Mouse (Mus musculus) heart, adult 2 months (tissue): ENCODE data around the gene Apoc1. TPM values are rescaled to one million over a fixed set of nuclear protein-coding genes. Genes with fewer than 3 reads are reported as not detected.

ENCODE experiments used
- DNase-seq, 2 experiments: peaks; one replicate each; pipeline ENCODE4 v3.0.0; 2021
- H3K27ac ChIP-seq: fragments of 200-600 bp; 2 replicates; pipeline ENCODE4 v1.8.1; 2022
- H3K27me3 ChIP-seq: fragments of 200-500 bp; 2 replicates; pipeline ENCODE4 v1.6.1; 2012; ENCODE audit warnings: mild to moderate bottlenecking, low read length, inconsistent platforms, mixed read lengths; ENCODE audit not compliant: control insufficient read depth, insufficient read depth
- H3K36me3 ChIP-seq: fragments of 200-500 bp; 2 replicates; pipeline ENCODE4 v1.6.1; 2012; ENCODE audit warnings: low read length, inconsistent platforms; ENCODE audit not compliant: control insufficient read depth, insufficient read depth
- H3K4me1 ChIP-seq: fragments of 200-500 bp; 2 replicates; pipeline ENCODE4 v1.6.1; 2011; ENCODE audit warnings: low read length; ENCODE audit not compliant: control insufficient read depth, insufficient read depth
- H3K4me3 ChIP-seq: fragments of 200-600 bp; 2 replicates; pipeline ENCODE4 v1.8.1; 2022
- H3K79me2 ChIP-seq: fragments of 200-500 bp; replicated peaks from 2 replicates; pipeline ENCODE4 v1.6.1; 2012; ENCODE audit warnings: mild to moderate bottlenecking, inconsistent platforms, low read length, moderate library complexity, mixed read lengths; ENCODE audit not compliant: control insufficient read depth, insufficient read depth
- H3K9ac ChIP-seq: fragments of 200-500 bp; 2 replicates; pipeline ENCODE4 v1.6.1; 2012; ENCODE audit warnings: low read depth, mild to moderate bottlenecking, control low read depth, inconsistent platforms, low read length, mixed read lengths
- CTCF ChIP-seq: fragments of 200-600 bp; IDR thresholded peaks from 2 replicates; pipeline ENCODE4 v1.8.1; 2022; ENCODE audit warnings: antibody characterized with exemption, mild to moderate bottlenecking, moderate library complexity
- EP300 ChIP-seq: fragments of 200-500 bp; IDR thresholded peaks from 2 replicates; pipeline ENCODE4 v1.6.1; 2011; ENCODE audit warnings: low read depth, low read length, control low read depth; ENCODE audit not compliant: insufficient read depth
- POLR2A ChIP-seq: fragments of 200-500 bp; IDR thresholded peaks from 2 replicates; pipeline ENCODE4 v1.6.1; 2011; ENCODE audit warnings: mild to moderate bottlenecking, low read depth, low read length, control low read depth; ENCODE audit not compliant: insufficient read depth
- WGBS: fragments of 180-500 bp; shearing (Covaris S2); methylation state at CpG from one replicate; pipeline ENCODE4 v1.1.7; 2018; 5-methylcytosine and 5-hydroxymethylcytosine counted together
- intact Hi-C: fragments of 180-260 bp; cut with DNase I; formaldehyde crosslinking; loops from one replicate; pipeline ENCODE4 v1.15.1; 2025
- polyA plus RNA-seq: library from polyadenylated mRNA; depleted of rRNA; stranded (reverse); fragments of >200 nt; gene quantifications from 2 replicates; pipeline ENCODE4 v1.2.3, GENCODE M21; 2012
- total RNA-seq, 2 experiments: library from RNA; stranded (reverse); gene quantifications; 2 replicates each; pipeline ENCODE4 v1.2.3; 2021

Apoc1 gene
- total and polyA plus RNA-seq, 3 experiments, result 2.7 to 7.2 (median 4.2) TPM

DNA sequence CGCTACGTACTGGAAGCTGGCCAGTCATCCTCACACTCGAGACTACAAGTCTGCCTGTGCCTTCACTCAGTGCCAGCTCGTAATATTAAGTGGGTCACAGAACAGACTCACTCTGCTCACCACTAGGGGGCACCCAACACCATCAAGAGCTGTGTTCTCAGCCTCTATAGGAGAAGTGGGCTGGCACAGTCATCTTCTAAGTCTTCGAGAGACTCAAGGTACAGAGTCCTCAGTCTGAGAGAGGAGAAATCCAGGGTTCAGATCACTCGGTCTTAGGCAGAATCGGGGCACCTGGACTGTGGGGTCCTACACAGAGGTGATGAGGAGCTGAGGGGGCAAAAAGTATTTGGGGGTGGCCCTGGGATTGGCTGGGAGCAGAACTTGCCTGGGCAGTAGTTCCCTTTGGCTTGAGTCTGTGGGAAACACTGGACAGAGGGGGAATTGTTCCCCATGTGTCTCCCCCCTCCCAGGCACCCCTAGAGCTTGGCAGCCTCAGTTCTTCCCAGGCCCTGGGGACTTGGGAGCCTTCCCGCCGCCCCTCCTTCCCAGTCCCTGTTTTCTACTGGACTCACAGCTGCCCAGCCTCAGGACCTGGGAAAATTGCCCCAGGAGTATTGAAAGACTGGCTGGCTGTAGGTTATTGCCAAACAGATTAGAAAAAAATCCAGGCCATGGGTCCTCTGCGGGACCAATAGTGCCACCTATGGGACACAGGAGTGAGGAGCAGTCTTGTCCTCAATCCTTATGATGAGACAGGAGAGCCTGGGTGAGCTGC lies 23.3 kb downstream of the Apoc1 start:
- no peaks in the 10 kb centered on the region for H3K27me3 ChIP-seq
- TF ChIP-seq CTCF, result peak; percentile 83
- TF ChIP-seq POLR2A, result no peak
- peak; percentile 97 for TF ChIP-seq EP300
- 3% methylated on average over 10 of the region's 10 CpGs for WGBS
- H3K79me2 ChIP-seq, result peaks cover 4% of the 10 kb centered on the region
- no peak overlapping the region for H3K4me3 ChIP-seq
- DNase-seq, result peak; percentile 86 to 91
- intact Hi-C loops, result loop anchor here (1.0 to 5.0 kb wide), 4 partner anchors 32 to 123 kb away; no protein-coding TSS in a partner anchor
- H3K4me1 ChIP-seq, result peaks cover 6% of the 10 kb centered on the region
- peak overlapping the region; percentile 49; the same call in 1 of the 2 replicates for H3K9ac ChIP-seq
- H3K27ac ChIP-seq, result peak overlapping the region; percentile 84
- H3K36me3 ChIP-seq, result no peaks in the 10 kb centered on the region

DNA sequence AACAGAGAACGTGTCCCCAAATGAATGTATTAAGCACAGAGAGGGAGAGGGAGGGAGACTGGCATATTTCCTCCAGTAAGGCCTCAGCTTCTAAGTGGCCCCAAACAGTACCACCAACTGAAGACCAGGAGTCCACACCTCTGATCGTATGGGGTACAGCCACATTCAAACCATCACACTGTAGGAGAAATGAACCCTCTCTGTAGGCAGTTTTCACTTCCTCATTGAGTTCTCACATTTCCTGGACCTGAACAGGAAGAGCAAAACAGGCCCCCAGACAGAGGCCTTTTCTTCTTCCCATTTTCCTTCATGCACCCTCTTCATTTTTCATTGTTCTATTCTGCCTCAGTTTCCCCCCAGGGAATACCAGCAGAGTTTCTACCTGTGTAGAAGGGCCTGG lies 25.0 kb downstream of the Apoc1 start:
- H3K4me3 ChIP-seq, result no peak overlapping the region
- no peaks in the 10 kb centered on the region for H3K36me3 ChIP-seq
- no peaks in the 10 kb centered on the region for H3K27me3 ChIP-seq
- intact Hi-C loops, result loop anchor here (5.0 kb wide), 1 partner anchor 125 kb away; no protein-coding TSS in a partner anchor
- peaks cover 13% of the 10 kb centered on the region for H3K4me1 ChIP-seq
- no peak overlapping the region for H3K9ac ChIP-seq
- 71% methylated on average over 2 of the region's 2 CpGs for WGBS
- no peak overlapping the region for H3K27ac ChIP-seq
- no peak for DNase-seq
- H3K79me2 ChIP-seq, result peaks cover 7% of the 10 kb centered on the region
- no peak for TF ChIP-seq POLR2A
- TF ChIP-seq CTCF, result no peak
- no peak for TF ChIP-seq EP300

DNA sequence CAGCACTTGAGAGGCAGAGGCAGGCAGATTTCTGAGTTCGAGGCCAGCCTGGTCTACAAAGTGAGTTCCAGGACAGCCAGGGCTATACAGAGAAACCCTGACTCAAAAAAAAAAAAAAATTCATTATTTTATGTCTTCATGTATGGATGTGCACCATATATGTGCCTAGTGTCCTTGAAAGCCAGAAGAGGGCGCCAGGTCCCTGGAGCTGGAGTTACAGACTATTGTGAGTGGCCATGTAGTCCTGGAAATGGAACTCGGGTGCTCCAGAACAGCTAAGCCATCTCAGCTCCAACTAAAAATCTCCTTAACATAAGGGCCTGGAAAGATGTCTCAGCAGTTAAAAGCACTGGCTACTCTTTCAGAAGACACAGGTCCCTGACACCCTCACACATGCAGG lies 25.7 kb downstream of the Apoc1 start:
- no peak for DNase-seq
- no peaks in the 10 kb centered on the region for H3K36me3 ChIP-seq
- H3K9ac ChIP-seq, result no peak overlapping the region
- peaks cover 9% of the 10 kb centered on the region for H3K79me2 ChIP-seq
- TF ChIP-seq CTCF, result peak; percentile 19; the same call in 1 of the 2 replicates
- TF ChIP-seq POLR2A, result no peak
- TF ChIP-seq EP300, result no peak
- H3K4me1 ChIP-seq, result peaks cover 13% of the 10 kb centered on the region
- H3K4me3 ChIP-seq, result no peak overlapping the region
- no peaks in the 10 kb centered on the region for H3K27me3 ChIP-seq
- H3K27ac ChIP-seq, result no peak overlapping the region; the same call in 1 of the 2 replicates
- WGBS, result 61% methylated on average over 3 of the region's 3 CpGs
- intact Hi-C loops, result loop anchor here (5.0 kb wide), 1 partner anchor 126 kb away; no protein-coding TSS in a partner anchor

DNA sequence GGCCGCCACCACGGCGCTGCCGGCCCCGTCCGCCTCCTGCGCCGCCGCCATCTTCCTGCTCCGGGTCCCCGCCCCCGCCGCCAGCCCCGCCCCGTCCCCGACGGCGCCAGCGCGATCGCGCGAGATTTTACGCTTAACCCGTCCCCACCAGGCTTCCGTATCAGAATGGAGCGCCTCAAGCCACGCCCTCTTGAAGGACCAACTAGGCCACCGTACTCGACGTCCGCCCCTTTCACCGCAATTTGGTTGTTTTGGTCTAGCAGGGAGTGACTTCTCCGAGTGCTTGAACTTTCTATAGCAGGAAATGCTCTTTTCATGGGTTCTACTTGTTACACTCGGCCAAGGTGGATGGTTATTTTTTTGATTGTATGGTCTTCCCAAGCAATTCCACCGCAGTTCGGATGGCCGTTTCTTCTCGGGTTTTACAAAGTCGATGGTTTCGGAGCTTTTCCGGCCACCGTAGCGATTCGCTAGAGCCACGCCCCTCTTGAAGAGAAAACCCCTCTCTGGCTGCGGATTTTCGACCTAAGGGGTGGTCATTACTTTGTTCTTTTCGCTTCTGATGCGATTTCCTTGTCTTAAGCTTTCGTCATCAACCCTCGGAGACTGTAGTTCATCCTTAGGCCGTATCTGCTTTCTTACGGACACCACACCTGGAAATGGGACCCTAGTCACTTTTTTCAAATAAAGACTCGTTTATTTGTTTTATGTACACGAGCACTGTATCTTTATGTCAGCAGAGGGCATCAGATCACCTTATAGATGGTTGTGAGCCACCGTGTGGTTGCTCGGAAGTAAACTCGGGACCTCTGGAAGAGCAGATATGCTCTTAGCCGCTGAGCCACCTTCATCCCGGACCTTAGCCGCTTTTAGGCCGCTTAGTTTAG lies 27.3 kb downstream of the Apoc1 start, which contains the start of gene Clptm1:
Gene Clptm1 (minus strand): TSS at position 79 of the 887 bp plus-strand sequence.
- Histone ChIP-seq H3K36me3 (no peaks in the 10 kb centered on the region), H3K27ac (peak within 1 kb of the TSS; percentile 96), H3K4me1 (peaks cover 13% of the 10 kb centered on the region), H3K9ac (peak within 1 kb of the TSS; percentile 94), H3K79me2 (peaks cover 14% of the 10 kb centered on the region), H3K4me3 (peak within 1 kb of the TSS; percentile 100), H3K27me3 (no peaks in the 10 kb centered on the region)
- TF ChIP-seq CTCF, result peak; percentile 47
- peak; percentile 83 for TF ChIP-seq EP300
- peak; percentile 79 for TF ChIP-seq POLR2A
- intact Hi-C loops, result loop anchor here (5.0 kb wide), 2 partner anchors 38 to 127 kb away; partner anchors contain the start of gene Relb
- peak; percentile 97 for DNase-seq
- WGBS, result under 1% methylated on average over 54 of the region's 63 CpGs

DNA sequence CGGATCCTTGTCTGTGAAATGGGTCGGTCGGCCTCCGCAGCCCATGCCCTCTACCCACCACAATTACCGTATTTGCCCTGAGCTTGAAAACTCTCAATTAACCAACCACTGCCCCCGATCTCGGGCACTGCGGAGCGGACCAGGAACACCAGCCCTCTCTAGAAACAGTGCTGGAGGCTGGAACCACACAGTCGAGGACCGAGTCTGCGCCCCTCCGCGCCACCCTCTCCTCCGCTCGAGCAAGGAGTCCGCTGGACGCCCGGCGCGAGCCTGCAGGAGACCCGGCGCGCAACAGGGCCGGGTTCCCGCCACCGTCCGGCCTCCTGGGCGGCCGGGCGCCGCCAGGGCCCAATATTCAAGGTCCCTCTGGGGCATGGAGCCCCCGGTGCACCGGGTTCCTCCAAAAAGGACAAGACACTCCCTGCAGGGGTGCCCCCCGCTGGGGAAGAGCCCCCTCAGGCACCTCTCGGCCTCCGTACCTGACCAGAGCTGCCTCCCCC lies 28.0 kb downstream of the Apoc1 start:
- H3K27ac ChIP-seq, result peak overlapping the region; percentile 88
- under 1% methylated on average over 37 of the region's 37 CpGs for WGBS
- H3K36me3 ChIP-seq, result no peaks in the 10 kb centered on the region
- DNase-seq, result no peak
- peak; percentile 22; the same call in 1 of the 2 replicates for TF ChIP-seq CTCF
- no peak for TF ChIP-seq EP300
- intact Hi-C loops, result loop anchor here (5.0 kb wide), 1 partner anchor 37 kb away; the partner anchor contains the start of gene Relb
- H3K4me1 ChIP-seq, result peaks cover 13% of the 10 kb centered on the region
- H3K79me2 ChIP-seq, result peaks cover 16% of the 10 kb centered on the region
- peak overlapping the region; percentile 94 for H3K9ac ChIP-seq
- no peaks in the 10 kb centered on the region for H3K27me3 ChIP-seq
- H3K4me3 ChIP-seq, result peak overlapping the region; percentile 100
